Mouse (Mus musculus) erythroblast, embryonic 14.5 days (primary cell): Measurements from ENCODE around the gene Vamp2. TPM values are rescaled to one million over a fixed set of nuclear protein-coding genes. Genes with fewer than 3 reads are reported as not detected.

Source experiments
- H3K27me3 ChIP-seq: 2 replicates; pipeline ENCODE4 v1.6.1; 2012; ENCODE audit warnings: inconsistent platforms; ENCODE audit not compliant: control insufficient read depth
- H3K36me3 ChIP-seq: 2 replicates; pipeline ENCODE4 v1.6.1; 2012; ENCODE audit warnings: mild to moderate bottlenecking, inconsistent platforms; ENCODE audit not compliant: control insufficient read depth
- H3K4me1 ChIP-seq: 2 replicates; pipeline ENCODE4 v1.6.1; 2012; ENCODE audit warnings: inconsistent platforms; ENCODE audit not compliant: control insufficient read depth
- H3K4me3 ChIP-seq: replicated peaks from 2 replicates; pipeline ENCODE3; 2012; ENCODE audit warnings: moderate library complexity, mild to moderate bottlenecking, inconsistent platforms
- H3K9me3 ChIP-seq: 2 replicates; pipeline ENCODE4 v1.6.1; 2012; ENCODE audit warnings: low read length, inconsistent platforms, mixed read lengths; ENCODE audit not compliant: control insufficient read depth
- GATA1 ChIP-seq: IDR thresholded peaks from 2 replicates; pipeline ENCODE4 v1.6.1; 2012; ENCODE audit warnings: low read length, inconsistent platforms, mixed read lengths
- TAL1 ChIP-seq: IDR thresholded peaks from 3 replicates; pipeline ENCODE4 v1.6.1; 2012; ENCODE audit warnings: low read length, inconsistent platforms, mixed read lengths
- polyA plus RNA-seq: library from polyadenylated mRNA; stranded (reverse); fragments of >175 nt; gene quantifications from 2 replicates; pipeline ENCODE4 v1.2.3, GENCODE M21; 2012

The Vamp2 gene
- polyA plus RNA-seq, 1 experiment: 7.9 TPM

DNA sequence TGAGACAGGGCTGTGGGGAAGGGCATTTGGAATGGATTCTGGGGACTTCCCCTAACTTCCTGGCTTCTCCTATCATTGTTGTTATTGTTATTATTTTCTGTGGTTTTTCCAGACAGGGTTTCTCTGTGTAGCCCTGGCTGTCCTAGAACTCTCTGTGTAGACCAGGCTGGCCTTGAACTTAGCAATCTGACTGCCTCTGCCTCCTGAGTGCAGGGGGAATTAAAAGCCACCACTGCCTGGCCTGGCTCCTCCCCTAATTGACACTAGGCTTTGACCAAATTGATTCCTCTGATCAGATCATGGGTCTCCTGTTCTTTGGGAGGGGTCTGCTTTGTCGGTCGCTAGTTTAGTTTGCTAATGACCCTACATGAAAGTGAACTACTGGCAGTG is 38.4 kb downstream of the Vamp2 start:
- Histone ChIP-seq H3K27me3 (peaks cover 36% of the 10 kb centered on the region), H3K4me1 (peaks cover 41% of the 10 kb centered on the region), H3K36me3 (no peaks in the 10 kb centered on the region), H3K9me3 (no peaks in the 10 kb centered on the region; the same call in 1 of the 2 replicates), H3K4me3 (peak overlapping the region; percentile 82)
- TF ChIP-seq GATA1 (no peak), TAL1 (no peak)

GRCm38 (mm10) chr11:69128426-69129122 is 40.3 kb downstream of the Vamp2 start:
- H3K27me3 ChIP-seq: peaks cover 31% of the 10 kb centered on the region
- H3K4me1 ChIP-seq: peaks cover 24% of the 10 kb centered on the region
- no peaks in the 10 kb centered on the region for H3K36me3 ChIP-seq
- TF ChIP-seq GATA1 (no peak), TAL1 (no peak)
- no peaks in the 10 kb centered on the region for H3K9me3 ChIP-seq
- H3K4me3 ChIP-seq: no peak overlapping the region

DNA sequence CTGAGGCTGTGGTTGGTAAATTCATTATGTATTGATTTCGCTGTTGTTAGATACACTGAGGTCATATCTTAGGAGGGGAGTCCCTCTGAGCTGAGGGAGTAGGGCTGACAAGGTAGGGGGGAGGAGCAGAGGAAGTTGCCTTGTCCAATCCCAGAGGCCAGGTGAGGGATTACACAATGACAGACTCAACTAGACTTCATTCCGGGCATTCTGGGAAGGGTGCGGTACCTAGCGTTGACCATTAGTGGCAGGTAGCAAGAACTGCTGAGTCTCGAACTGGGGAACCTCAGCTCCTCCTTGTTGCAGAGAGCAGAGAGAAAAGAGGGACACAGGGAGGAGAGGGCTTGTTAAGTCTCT is 45.3 kb downstream of the Vamp2 start:
- Histone ChIP-seq H3K4me3 (no peak overlapping the region), H3K4me1 (peaks cover 14% of the 10 kb centered on the region), H3K27me3 (peaks cover 25% of the 10 kb centered on the region), H3K9me3 (no peaks in the 10 kb centered on the region), H3K36me3 (no peaks in the 10 kb centered on the region)
- TF ChIP-seq TAL1: no peak
- TF ChIP-seq GATA1: no peak

DNA sequence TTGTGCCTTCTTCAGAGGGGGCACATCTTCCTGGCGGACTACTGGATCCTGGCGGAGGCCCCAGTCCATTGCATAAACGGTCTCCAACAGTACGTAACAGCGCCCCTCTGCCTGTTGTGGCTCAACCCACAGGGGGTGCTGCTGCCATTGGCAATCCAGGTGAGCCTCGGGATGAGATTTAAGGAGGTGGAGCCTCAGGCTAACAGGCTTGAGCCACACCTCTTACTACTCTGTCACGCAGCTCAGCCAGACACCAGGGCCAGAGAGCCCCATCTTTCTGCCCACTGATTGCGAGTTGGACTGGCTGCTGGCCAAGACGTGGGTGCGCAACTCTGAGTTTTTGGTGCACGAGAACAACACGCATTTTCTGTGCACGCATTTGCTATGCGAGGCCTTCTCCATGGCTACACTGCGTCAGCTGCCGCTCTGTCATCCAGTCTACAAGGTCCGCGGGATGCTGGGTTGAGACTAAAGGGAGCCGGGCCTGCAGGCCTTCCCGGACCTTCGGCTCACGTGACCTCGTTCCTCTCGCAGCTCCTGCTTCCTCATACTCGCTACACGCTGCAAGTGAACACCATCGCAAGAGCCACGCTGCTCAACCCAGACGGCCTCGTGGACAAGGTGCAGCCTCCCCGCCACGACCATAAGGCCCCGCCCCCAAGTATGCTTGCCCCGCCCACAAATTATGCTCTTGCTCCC is 45.8 kb downstream of the Vamp2 start:
- Histone ChIP-seq H3K36me3 (no peaks in the 10 kb centered on the region), H3K4me1 (peaks cover 14% of the 10 kb centered on the region), H3K4me3 (peak overlapping the region; percentile 39), H3K27me3 (peaks cover 27% of the 10 kb centered on the region), H3K9me3 (no peaks in the 10 kb centered on the region)
- TF ChIP-seq GATA1 (no peak), TAL1 (no peak)

DNA sequence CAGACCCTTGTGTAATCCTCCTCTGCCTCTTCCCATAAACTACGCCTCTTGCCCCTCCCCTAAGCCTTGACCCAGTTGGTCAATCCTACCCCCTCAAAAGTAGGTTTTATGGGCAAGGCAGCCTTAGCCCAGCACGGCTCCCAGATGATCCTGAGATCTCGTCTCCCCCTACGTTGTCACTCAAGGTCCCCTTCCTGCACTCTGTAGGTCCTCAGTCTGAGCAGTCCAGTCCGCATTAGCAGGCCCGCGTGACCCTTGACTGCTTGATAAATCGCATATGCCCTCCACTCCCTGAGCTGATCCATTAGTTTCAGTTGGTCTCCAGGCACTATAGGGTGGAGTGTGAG is 46.3 kb downstream of the Vamp2 start:
- TF ChIP-seq GATA1: no peak

GRCm38 (mm10) chr11:69135361-69135760 is 47.1 kb downstream of the Vamp2 start:
- H3K9me3 ChIP-seq: no peaks in the 10 kb centered on the region
- H3K4me1 ChIP-seq: peaks cover 14% of the 10 kb centered on the region
- H3K27me3 ChIP-seq: peaks cover 25% of the 10 kb centered on the region
- no peaks in the 10 kb centered on the region for H3K36me3 ChIP-seq
- H3K4me3 ChIP-seq: no peak overlapping the region
- no peak for TF ChIP-seq TAL1
- TF ChIP-seq GATA1: no peak

More for the DNA sequence above, 46.3 kb downstream of the Vamp2 start:
- Histone ChIP-seq H3K4me3 (peak overlapping the region; percentile 39), H3K9me3 (no peaks in the 10 kb centered on the region), H3K27me3 (peaks cover 30% of the 10 kb centered on the region), H3K4me1 (peaks cover 14% of the 10 kb centered on the region), H3K36me3 (no peaks in the 10 kb centered on the region)

Other genes starting within 250 kb of the Vamp2 start
- 6.3 and 6.6 TPM in 2 replicates for gene Ndel1, start 216.6 kb upstream of the Vamp2 start, polyA plus RNA-seq
- 0.01 TPM in 1 of 2 replicates, not detected in the other for gene Rnf222, start 199.9 kb upstream of the Vamp2 start, polyA plus RNA-seq
- gene Rpl26, start 186.9 kb upstream of the Vamp2 start, polyA plus RNA-seq: 7.0 and 11.1 TPM in 2 replicates
- not detected in 2 replicates for gene Odf4, start 161.4 kb upstream of the Vamp2 start, polyA plus RNA-seq
- gene Arhgef15, start 131.0 kb upstream of the Vamp2 start, polyA plus RNA-seq: not detected in 2 replicates
- not detected in 2 replicates for gene Slc25a35, start 120.4 kb upstream of the Vamp2 start, polyA plus RNA-seq
- 0.13 and 0.15 TPM in 2 replicates for gene Rangrf, start 113.3 kb upstream of the Vamp2 start, polyA plus RNA-seq
- 0.78 and 0.81 TPM in 2 replicates for gene Pfas, start 80.0 kb upstream of the Vamp2 start, polyA plus RNA-seq
- gene Ctc1, start 72.6 kb upstream of the Vamp2 start, polyA plus RNA-seq: 13.5 and 27.1 TPM in 2 replicates
- gene Aurkb, start 42.8 kb upstream of the Vamp2 start, polyA plus RNA-seq: 20.3 and 26.6 TPM in 2 replicates
- gene Borcs6, start 28.8 kb upstream of the Vamp2 start, polyA plus RNA-seq: 2.0 and 2.4 TPM in 2 replicates
- gene Tmem107, start 17.7 kb upstream of the Vamp2 start, polyA plus RNA-seq: 10.0 and 12.3 TPM in 2 replicates
- gene Per1, start 6.7 kb downstream of the Vamp2 start, polyA plus RNA-seq: 1.4 and 1.5 TPM in 2 replicates
- 0.05 TPM in 1 of 2 replicates, not detected in the other for gene Hes7, start 31.9 kb downstream of the Vamp2 start, polyA plus RNA-seq
- not detected in 2 replicates for gene 9130213A22Rik, start 34.1 kb downstream of the Vamp2 start, polyA plus RNA-seq
- gene Aloxe3, start 37.4 kb downstream of the Vamp2 start, polyA plus RNA-seq: 0.01 TPM in 1 of 2 replicates, not detected in the other
- not detected in 2 replicates for gene Alox12b, start 68.5 kb downstream of the Vamp2 start, polyA plus RNA-seq
- not detected in 2 replicates for gene Alox8, start 109.4 kb downstream of the Vamp2 start, polyA plus RNA-seq
- not detected in 2 replicates for gene Gucy2e, start 148.5 kb downstream of the Vamp2 start, polyA plus RNA-seq
- 3.4 and 4.9 TPM in 2 replicates for gene Cntrob, start 235.3 kb downstream of the Vamp2 start, polyA plus RNA-seq
- 1.5 and 1.9 TPM in 2 replicates for gene Trappc1, start 235.5 kb downstream of the Vamp2 start, polyA plus RNA-seq
- gene Kcnab3, start 237.8 kb downstream of the Vamp2 start, polyA plus RNA-seq: not detected in 2 replicates